Mouse (Mus musculus) hindbrain, embryonic 16.5 days (tissue): ENCODE results near the gene Rab42. TPM values are rescaled to one million over a fixed set of nuclear protein-coding genes. Genes with fewer than 3 reads are reported as not detected.

Source experiments
- ATAC-seq: fragments of 200-750 bp; cut with Nextera tagmentation; 2 replicates; pipeline ENCODE4 v1.8.0; 2017; ENCODE audit warnings: moderate TSS enrichment, moderate library complexity
- H3K27ac ChIP-seq: fragments of 300-500 bp; sonication (generic); 2 replicates; pipeline ENCODE4 v1.5.1; 2014; ENCODE audit warnings: low read depth, mild to moderate bottlenecking, control low read depth, low read length, moderate library complexity
- H3K27me3 ChIP-seq: fragments of 300-500 bp; sonication (generic); replicated peaks from 2 replicates; pipeline ENCODE4 v1.6.1; 2014; ENCODE audit warnings: low read length; ENCODE audit not compliant: control insufficient read depth, insufficient read depth
- H3K36me3 ChIP-seq: fragments of 300-500 bp; sonication (generic); 2 replicates; pipeline ENCODE4 v1.6.1; 2014; ENCODE audit warnings: mild to moderate bottlenecking, low read length, moderate library complexity, mixed read lengths; ENCODE audit not compliant: control insufficient read depth, insufficient read depth
- H3K4me1 ChIP-seq: fragments of 300-500 bp; sonication (generic); 2 replicates; pipeline ENCODE4 v1.6.1; 2014; ENCODE audit warnings: low read depth, low read length; ENCODE audit not compliant: control insufficient read depth, insufficient read depth
- H3K4me2 ChIP-seq: fragments of 300-500 bp; sonication (generic); 2 replicates; pipeline ENCODE4 v1.6.1; 2014; ENCODE audit warnings: mild to moderate bottlenecking, low read length, control low read depth, moderate library complexity
- H3K4me3 ChIP-seq: fragments of 300-500 bp; sonication (generic); 2 replicates; pipeline ENCODE4 v1.5.1; 2014; ENCODE audit warnings: mild to moderate bottlenecking, low read length, control low read depth, moderate library complexity
- H3K9ac ChIP-seq: fragments of 300-500 bp; sonication (generic); 2 replicates; pipeline ENCODE4 v1.6.1; 2014; ENCODE audit warnings: low read depth, mild to moderate bottlenecking, control low read depth, low read length, moderate library complexity
- H3K9me3 ChIP-seq: fragments of 300-500 bp; sonication (generic); 2 replicates; pipeline ENCODE4 v1.6.1; 2014; ENCODE audit warnings: mild to moderate bottlenecking, low read length, moderate library complexity; ENCODE audit not compliant: control insufficient read depth
- WGBS: fragments of 180-500 bp; shearing (Covaris S2); extraction: QIAGEN DNeasy Blood & Tissue Kit; methylation state at CpG from one replicate; pipeline ENCODE4 v1.1.7; 2014; 5-methylcytosine and 5-hydroxymethylcytosine counted together
- polyA plus RNA-seq: library from polyadenylated mRNA; unstranded; fragments of >200 nt; fragmentation: Nextera tagmentation; extraction: Ambion mirVana; gene quantifications from 2 replicates; pipeline ENCODE4 v1.2.1, GENCODE M21; 2015

Gene Rab42
- polyA plus RNA-seq, 1 experiment from 2014 or later: 4.8 TPM

DNA sequence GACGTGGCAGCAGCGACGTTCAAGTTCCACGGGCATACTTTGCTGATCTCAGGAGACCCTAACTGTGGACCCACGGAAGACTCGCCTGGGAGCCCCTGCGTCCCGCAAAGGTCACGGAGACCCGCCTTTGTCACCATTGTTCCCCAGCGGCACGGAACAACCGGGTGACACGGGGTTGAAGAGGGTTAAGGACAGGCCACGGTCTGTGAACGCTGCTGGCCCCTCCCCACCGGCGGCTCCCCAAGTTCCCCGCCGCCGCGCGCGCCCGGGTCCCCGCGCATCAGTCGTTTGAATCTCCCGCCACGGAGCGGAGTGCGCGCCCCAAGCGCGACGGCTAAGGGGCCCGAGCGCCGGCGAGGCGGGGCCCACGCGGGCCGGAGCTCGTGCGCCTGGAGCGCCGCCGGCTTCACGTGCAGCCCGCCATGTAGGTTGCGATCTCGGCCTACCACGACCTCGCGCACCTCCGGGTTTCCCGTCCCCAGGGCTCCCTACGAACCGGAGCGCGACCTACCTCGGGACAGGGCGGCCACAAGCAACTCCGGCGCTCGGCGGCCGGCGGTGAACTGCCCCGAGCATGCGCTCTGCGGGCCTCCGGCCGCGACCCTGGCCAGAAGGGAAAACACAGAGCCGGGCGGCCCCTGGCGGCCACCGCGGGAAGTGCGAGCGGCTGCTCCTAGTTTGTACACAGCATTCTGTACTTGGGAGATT, 42.1 kb upstream of the Rab42 start:
- whole genome bisulfite sequencing: under 1% methylated on average over 64 of the region's 83 CpGs
- peaks cover 14% of the 10 kb centered on the region for H3K4me1 ChIP-seq
- H3K9ac ChIP-seq: peak overlapping the region; percentile 79

DNA sequence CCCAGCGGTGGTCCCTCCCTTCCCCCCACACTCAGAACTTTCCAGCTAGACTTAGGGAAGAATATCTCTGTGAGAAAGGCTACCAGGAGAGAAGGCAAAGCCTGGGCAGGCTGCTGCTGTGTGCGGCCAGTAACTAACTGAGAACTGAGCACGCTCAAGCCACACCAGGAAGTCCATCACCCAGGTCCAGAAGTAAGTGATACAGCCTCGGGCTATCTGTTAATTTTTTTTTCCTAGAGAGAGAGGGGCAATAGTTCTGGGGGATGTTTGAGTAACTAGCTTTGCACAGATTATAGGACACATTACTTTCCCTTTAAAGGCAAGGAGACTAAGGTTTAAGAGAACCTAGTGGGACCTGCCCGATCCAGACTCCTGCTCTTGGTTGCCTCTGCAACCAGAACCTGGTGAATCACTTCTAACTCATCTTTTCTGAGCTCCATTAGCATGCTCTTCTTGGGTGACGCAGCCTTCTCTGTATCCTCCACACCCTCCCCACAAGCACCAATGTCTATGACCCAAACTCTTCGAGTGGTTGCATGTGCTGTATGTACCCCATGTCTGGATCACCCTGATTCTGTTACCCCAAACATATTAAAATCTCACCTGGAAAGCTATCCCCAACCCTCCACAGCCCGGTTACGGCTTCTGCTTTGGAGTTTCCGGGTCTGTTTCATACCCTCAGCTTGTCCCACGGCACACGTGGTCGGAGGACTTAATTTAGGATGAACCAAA, 41.4 kb upstream of the Rab42 start:
- ATAC-seq: no peak
- Histone ChIP-seq H3K9me3 (no peaks in the 10 kb centered on the region), H3K4me1 (peaks cover 14% of the 10 kb centered on the region), H3K4me3 (peak overlapping the region; percentile 80), H3K27me3 (no peaks in the 10 kb centered on the region), H3K4me2 (peak overlapping the region; percentile 82), H3K9ac (peak overlapping the region; percentile 79), H3K36me3 (no peaks in the 10 kb centered on the region), H3K27ac (no peak overlapping the region)
- WGBS: 7% methylated on average over 13 of the region's 13 CpGs

More for the DNA sequence above, 42.1 kb upstream of the Rab42 start:
- ATAC-seq: peak; percentile 90
- no peaks in the 10 kb centered on the region for H3K9me3 ChIP-seq
- H3K4me3 ChIP-seq: peak overlapping the region; percentile 80
- peak overlapping the region; percentile 82 for H3K4me2 ChIP-seq
- no peaks in the 10 kb centered on the region for H3K27me3 ChIP-seq
- H3K36me3 ChIP-seq: no peaks in the 10 kb centered on the region
- peak overlapping the region; percentile 62; the same call in 1 of the 2 replicates for H3K27ac ChIP-seq

DNA sequence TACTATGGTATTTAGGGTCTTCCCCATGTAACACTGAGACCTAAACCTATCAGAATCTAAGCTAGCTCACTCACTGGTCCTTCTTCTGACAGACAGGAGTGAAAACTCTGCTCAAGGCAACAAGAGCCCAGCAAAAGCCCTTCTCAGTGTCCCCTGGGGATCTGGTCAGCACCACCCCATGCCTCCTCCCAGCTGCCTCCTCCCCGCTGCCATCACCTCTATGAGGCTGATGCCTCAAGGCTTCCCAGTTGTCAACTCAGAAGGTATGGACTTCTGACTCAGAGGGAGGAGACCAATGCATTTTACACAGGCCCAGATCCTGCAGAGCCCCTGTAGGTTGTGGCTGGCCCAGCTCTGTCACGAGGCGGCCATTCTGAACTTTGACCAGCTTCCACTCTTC, 38.3 kb upstream of the Rab42 start:
- Histone ChIP-seq H3K9ac (no peak overlapping the region), H3K36me3 (peaks cover 7% of the 10 kb centered on the region), H3K27ac (no peak overlapping the region), H3K4me1 (peaks cover 14% of the 10 kb centered on the region), H3K27me3 (no peaks in the 10 kb centered on the region), H3K9me3 (no peaks in the 10 kb centered on the region), H3K4me2 (no peak overlapping the region), H3K4me3 (no peak overlapping the region)
- WGBS: 96% methylated on average over 3 of the region's 3 CpGs
- ATAC-seq: no peak

DNA sequence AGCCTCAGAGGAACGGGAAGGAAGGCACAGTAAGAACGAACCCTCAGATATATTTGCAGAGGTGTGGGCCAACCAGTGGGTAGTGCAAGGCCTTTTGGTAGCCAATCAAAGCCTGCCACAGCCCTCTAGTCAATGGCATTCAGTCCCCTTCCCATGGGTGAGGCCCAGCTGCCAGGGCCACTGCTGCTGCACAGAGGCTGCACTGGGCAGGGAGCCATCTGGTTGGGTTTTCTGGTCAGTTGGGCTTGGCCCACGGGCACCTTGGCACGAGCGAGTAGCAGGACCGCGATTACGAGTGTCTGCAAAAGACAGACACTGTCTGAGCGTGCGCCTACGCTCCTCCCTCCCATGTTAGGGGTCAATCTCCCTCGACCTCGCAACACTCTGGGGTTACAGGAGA, 35.8 kb upstream of the Rab42 start:
- Histone ChIP-seq H3K4me1 (peaks cover 3% of the 10 kb centered on the region), H3K27me3 (no peaks in the 10 kb centered on the region), H3K27ac (no peak overlapping the region), H3K9me3 (no peaks in the 10 kb centered on the region), H3K9ac (no peak overlapping the region), H3K4me3 (no peak overlapping the region), H3K4me2 (no peak overlapping the region), H3K36me3 (peaks cover 14% of the 10 kb centered on the region)
- 82% methylated on average over 13 of the region's 13 CpGs for WGBS
- ATAC-seq: no peak

DNA sequence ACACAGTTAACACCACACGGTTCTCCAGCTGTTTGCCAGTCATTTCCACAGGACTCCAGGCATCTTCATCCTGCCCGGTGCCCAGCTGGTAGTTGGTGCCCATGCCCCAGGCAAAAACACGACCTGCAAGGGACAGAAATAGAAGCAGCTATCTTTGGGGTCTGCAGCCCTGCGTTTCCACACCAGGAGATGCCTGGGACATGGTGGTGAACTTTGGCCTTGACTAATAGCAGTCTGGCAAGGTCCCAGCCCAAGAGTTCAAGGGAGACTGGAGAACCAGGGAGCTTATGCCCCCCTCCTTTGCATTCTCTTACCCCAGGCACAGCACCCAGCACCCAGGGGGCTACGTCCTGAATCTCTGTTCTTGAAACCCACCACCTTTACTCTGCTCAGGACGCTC, 29.7 kb upstream of the Rab42 start:
- Histone ChIP-seq H3K4me1 (peaks cover 14% of the 10 kb centered on the region), H3K4me2 (no peak overlapping the region), H3K36me3 (peaks cover 9% of the 10 kb centered on the region; the same call in 1 of the 2 replicates), H3K9me3 (no peaks in the 10 kb centered on the region), H3K4me3 (no peak overlapping the region), H3K27ac (no peak overlapping the region), H3K9ac (no peak overlapping the region), H3K27me3 (no peaks in the 10 kb centered on the region)
- ATAC-seq: no peak
- WGBS: 89% methylated on average over 6 of the region's 6 CpGs

DNA sequence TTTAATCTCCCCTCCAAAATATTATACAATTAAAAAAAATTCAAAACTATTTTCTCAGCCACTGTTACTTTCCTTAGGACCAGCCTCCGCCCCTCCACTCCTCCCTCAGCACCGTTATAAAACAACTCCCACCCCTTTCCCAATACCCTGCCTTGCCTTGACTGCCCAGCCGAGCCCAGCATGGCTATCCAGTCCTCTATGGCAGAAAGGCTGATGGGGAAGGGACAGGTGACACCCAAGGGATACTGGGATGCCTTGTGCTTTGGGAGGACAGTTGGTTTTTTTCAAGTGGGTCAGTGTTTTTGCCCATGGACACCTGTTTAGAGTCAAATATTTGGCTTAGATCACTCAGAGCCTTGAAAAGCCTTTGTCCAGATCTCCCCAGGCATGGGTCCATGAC, 28.8 kb upstream of the Rab42 start:
- H3K27me3 ChIP-seq: no peaks in the 10 kb centered on the region
- WGBS: 72% methylated on average over 3 of the region's 3 CpGs
- peaks cover 7% of the 10 kb centered on the region; the same call in 1 of the 2 replicates for H3K36me3 ChIP-seq
- no peak overlapping the region for H3K27ac ChIP-seq
- ATAC-seq: no peak
- no peak overlapping the region for H3K9ac ChIP-seq
- H3K9me3 ChIP-seq: no peaks in the 10 kb centered on the region
- no peak overlapping the region for H3K4me2 ChIP-seq
- H3K4me1 ChIP-seq: peaks cover 16% of the 10 kb centered on the region
- no peak overlapping the region for H3K4me3 ChIP-seq

DNA sequence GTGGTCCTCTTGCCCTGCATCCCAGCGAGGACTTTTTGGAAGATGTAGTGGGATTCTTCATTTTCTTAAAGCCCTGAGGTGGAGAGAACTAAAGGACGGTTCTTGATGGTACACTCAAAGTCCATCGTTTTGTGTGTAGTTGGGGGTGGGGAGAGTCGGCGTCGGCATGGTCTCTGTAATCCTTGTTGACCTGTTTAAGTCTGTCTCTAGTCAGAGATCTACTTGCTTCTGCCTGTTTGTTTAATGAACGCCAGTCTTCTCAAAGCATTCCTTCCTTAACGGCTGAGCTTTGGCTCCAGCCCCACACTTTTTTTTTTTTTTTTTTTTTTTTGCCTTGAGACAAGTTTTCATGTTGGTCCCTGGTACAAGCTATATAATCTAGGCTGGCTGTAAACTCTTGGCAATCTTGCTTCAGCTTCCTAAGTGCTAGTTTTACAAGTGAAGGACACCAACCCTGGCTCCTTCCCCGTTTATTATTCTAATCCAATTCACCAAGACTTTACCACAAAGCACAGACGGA, 26.7 kb upstream of the Rab42 start:
- WGBS: 10% methylated on average over 10 of the region's 10 CpGs
- no peaks in the 10 kb centered on the region for H3K27me3 ChIP-seq
- peaks cover 9% of the 10 kb centered on the region; the same call in 1 of the 2 replicates for H3K36me3 ChIP-seq
- no peak for ATAC-seq
- H3K27ac ChIP-seq: peak overlapping the region; percentile 86
- H3K4me3 ChIP-seq: peak overlapping the region; percentile 88
- H3K4me2 ChIP-seq: peak overlapping the region; percentile 82
- peak overlapping the region; percentile 96 for H3K9ac ChIP-seq
- H3K9me3 ChIP-seq: no peaks in the 10 kb centered on the region
- peaks cover 16% of the 10 kb centered on the region for H3K4me1 ChIP-seq

DNA sequence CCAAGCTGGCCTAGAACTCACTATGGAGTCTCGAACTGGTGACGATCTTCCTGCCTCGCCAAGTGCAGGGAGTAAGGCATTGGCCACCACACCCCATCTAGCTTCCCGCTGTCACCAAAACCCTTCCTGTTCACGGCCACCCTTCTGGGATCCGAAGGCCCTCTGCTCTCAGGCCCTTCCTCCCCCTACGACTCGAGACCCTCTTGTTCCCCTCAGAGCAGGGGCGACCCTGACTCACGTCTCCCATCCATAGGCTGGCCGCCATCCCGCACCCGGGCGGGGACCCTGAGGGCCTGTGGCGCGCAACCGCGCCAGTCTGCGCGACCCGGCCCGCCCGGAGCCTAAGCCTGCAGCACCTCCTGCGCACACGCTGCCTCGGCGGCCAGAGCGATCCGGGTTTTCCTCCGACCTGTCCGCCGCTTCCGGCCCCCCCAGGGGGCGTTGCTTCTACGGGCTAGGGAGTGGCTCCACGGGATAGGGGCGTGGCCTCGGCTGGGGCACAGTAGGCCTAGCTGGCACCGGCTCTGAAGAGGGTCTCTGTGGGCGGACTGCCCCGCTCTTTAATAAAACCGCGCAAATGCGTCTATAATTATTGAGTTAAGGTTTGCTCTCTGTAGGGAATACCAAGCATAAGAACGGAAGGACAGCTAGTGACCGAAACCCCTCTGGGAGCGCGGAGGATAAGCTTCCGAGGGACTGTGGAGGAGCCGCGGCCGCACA, 26.1 kb upstream of the Rab42 start, which contains the start of gene Trnau1ap:
Gene Trnau1ap (minus strand): TSS at position 424 of the 720 bp plus-strand sequence.
- WGBS: under 1% methylated on average over 52 of the region's 52 CpGs
- ATAC-seq: peak; percentile 97
- no peaks in the 10 kb centered on the region for H3K27me3 ChIP-seq

More for the DNA sequence above, 26.1 kb upstream of the Rab42 start, which contains the start of gene Trnau1ap:
- H3K4me3 ChIP-seq: peak within 1 kb of the TSS; percentile 88
- H3K4me2 ChIP-seq: peak within 1 kb of the TSS; percentile 82
- H3K9ac ChIP-seq: peak within 1 kb of the TSS; percentile 96
- H3K4me1 ChIP-seq: peaks cover 16% of the 10 kb centered on the region
- peak within 1 kb of the TSS; percentile 86 for H3K27ac ChIP-seq
- peaks cover 9% of the 10 kb centered on the region for H3K36me3 ChIP-seq
- H3K9me3 ChIP-seq: no peaks in the 10 kb centered on the region
